Mouse (Mus musculus) myocyte (in vitro differentiated cells): ENCODE measurements at regions not wholly inside any gene's neighbourhood (a gene's known extent, or its start where the extent isn't known, plus 50 kb on each side); places are given as distances from the start of the nearest gene placed in this dataset.

ENCODE experiments used
- CEBPB ChIP-seq: IDR thresholded peaks from 2 replicates; pipeline ENCODE4 v1.6.1; 2011; ENCODE audit warnings: mild to moderate bottlenecking, moderate library complexity; ENCODE audit not compliant: poor library complexity, insufficient read depth, severe bottlenecking
- E2F4 ChIP-seq: IDR thresholded peaks from one replicate; pipeline ENCODE4 v1.6.1; 2011; ENCODE audit warnings: mild to moderate bottlenecking, control low read depth, moderate library complexity; ENCODE audit not compliant: insufficient read depth
- MAX ChIP-seq: IDR thresholded peaks from one replicate; pipeline ENCODE4 v1.6.1; 2011; ENCODE audit warnings: low read depth, mild to moderate bottlenecking, control low read depth
- MYOG ChIP-seq, 3 experiments: IDR thresholded peaks; one replicate each; pipeline ENCODE4 v1.6.1; 2011; ENCODE audit warnings: control low read depth in 2 of 3, low read depth in 2 of 3, mild to moderate bottlenecking in 2 of 3; ENCODE audit not compliant: insufficient read length in 2 of 3, control insufficient read depth in 1 of 3, insufficient read depth in 1 of 3
- POLR2A ChIP-seq: IDR thresholded peaks from one replicate; pipeline ENCODE4 v1.6.1; 2011; ENCODE audit warnings: low read depth, mild to moderate bottlenecking, control low read depth, moderate library complexity; ENCODE audit not compliant: insufficient read length
- POLR2AphosphoS2 ChIP-seq: IDR thresholded peaks from one replicate; pipeline ENCODE4 v1.6.1; 2011; ENCODE audit warnings: low read depth, control low read depth; ENCODE audit not compliant: insufficient read length
- TCF12 ChIP-seq: IDR thresholded peaks from one replicate; pipeline ENCODE4 v1.6.1; 2011; ENCODE audit warnings: mild to moderate bottlenecking, control low read depth; ENCODE audit not compliant: poor library complexity, insufficient read depth, severe bottlenecking

DNA sequence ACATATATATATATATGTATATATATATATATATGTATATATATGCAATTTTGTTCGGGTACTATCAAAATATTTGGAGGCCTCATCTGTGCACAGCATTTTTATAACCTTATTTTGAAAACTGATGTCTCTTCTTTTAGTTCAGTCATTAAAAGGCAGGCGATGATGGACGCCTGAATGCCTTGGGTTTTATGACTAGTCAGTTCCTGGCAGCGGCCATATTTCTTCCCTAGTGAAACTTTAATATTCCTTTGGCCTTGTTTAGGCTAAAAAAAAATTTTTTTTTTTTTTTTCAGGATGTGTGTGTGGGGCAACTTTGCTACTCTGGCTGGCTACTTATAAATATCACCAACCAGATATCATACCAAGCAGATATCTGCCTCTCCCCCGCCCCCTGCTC, 78.0 kb upstream of the Arid5b start:
- no peak for TF ChIP-seq MYOG (IDR thresholded peaks at IDR 0.05; ENCODE audit: control insufficient read depth in 1 of 3, insufficient read depth in 1 of 3, insufficient read length in 2 of 3, low read depth in 2 of 3)
- TF ChIP-seq POLR2A: no peak
- no peak for TF ChIP-seq E2F4
- TF ChIP-seq CEBPB: no peak
- no peak for TF ChIP-seq MAX
- TF ChIP-seq TCF12: no peak
- no peak for TF ChIP-seq POLR2AphosphoS2
